Mouse (Mus musculus): Measurements from ENCODE around the gene Mpped1. TPM values are rescaled to one million over a fixed set of nuclear protein-coding genes. Genes with fewer than 3 reads are reported as not detected.

Gene Mpped1
- 6.3 and 8.0 TPM in 2 replicates for polyA plus RNA-seq (2014; fragmentation: Nextera tagmentation; extraction: Ambion mirVana)

DNA sequence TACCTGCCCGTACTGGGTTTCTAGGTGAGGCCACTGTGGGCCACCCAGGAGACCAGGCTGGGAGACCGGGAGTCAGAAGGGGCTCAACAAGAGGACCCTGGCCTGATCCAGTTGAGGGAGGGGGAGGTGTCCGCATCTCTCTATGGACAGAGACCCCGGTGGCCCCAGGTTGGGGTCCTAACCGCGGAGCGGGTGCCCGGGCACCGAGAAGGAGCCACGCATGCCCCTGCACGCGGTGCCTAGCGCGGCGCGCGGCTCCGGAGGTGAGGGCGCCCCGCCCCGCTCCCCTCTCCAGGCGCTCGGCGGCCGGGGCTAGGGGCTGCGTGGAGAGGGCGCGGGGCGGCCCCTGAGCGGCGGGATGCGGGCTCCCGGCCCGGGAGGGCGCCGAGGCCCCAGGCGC lies at the start of gene Mpped1:
TSS of gene Mpped1 (plus strand) at position 81 of the 400 bp plus-strand sequence.
- H3K27ac ChIP-seq (ENCODE audit: low read depth, low read length) = no peak within 1 kb of the TSS
- 3% methylated on average over 28 of the region's 37 CpGs for WGBS
- ATAC-seq (ENCODE audit: low FRiP score) = peak; percentile 45

GRCm38 (mm10) chr15:83740676-83741422 lies 38.4 kb upstream of the Mpped1 start:
- Histone ChIP-seq H3K4me3 (ENCODE audit: low read depth, low read length) (no peak overlapping the region), H3K9me3 (ENCODE audit: control insufficient read depth, low read length) (no peaks in the 10 kb centered on the region), H3K9ac (ENCODE audit: low read length) (no peak overlapping the region), H3K36me3 (ENCODE audit: control insufficient read depth, insufficient read depth, low read length) (no peaks in the 10 kb centered on the region), H3K4me1 (ENCODE audit: control insufficient read depth, insufficient read depth, low read length) (peaks cover 6% of the 10 kb centered on the region), H3K4me2 (no peak overlapping the region), H3K27ac (ENCODE audit: low read depth, low read length) (no peak overlapping the region), H3K27me3 (ENCODE audit: control insufficient read depth, insufficient read depth, low read length) (no peaks in the 10 kb centered on the region; the same call in none of the 2 replicates)
- DNase-seq (ENCODE audit: low spot score, missing footprints) (peak; percentile 92), ATAC-seq (ENCODE audit: low FRiP score) (no peak)
- WGBS = 24% methylated on average over 21 of the region's 21 CpGs

More for the DNA sequence above, at the start of gene Mpped1:
- Histone ChIP-seq H3K4me1 (ENCODE audit: control insufficient read depth, insufficient read depth, low read length) (0 out of 2 replicates have a peak, but pooled peaks cover 3% of the 10 kb centered on the region), H3K9me3 (ENCODE audit: control insufficient read depth, low read length) (no peaks in the 10 kb centered on the region), H3K36me3 (ENCODE audit: control insufficient read depth, insufficient read depth, low read length) (no peaks in the 10 kb centered on the region), H3K9ac (ENCODE audit: low read length) (peak within 1 kb of the TSS; percentile 78), H3K27me3 (ENCODE audit: control insufficient read depth, insufficient read depth, low read length) (peaks cover 18% of the 10 kb centered on the region), H3K4me3 (ENCODE audit: low read depth, low read length) (peak within 1 kb of the TSS; percentile 68), H3K4me2 (peak within 1 kb of the TSS; percentile 68)
- DNase-seq (ENCODE audit: low spot score, missing footprints) = peak; percentile 88

DNA sequence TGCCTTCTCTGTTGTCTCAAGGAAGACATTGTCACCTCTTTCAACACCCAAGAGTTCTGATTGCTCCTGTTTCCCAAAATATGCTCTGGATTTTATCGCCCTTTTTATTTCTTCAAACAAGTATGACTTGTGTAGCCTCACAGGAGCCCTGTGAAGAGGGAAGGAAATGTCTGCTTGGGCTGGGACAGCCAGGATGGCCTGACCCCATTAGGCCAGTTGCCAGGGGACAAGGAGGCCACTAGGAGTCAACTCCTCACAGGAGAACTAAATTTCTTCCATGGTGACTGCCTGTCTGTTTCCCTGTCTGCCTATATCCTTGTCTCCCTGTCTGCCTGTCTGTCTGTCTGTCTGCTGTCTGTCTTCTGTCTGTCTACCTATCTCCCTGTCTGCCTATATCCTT lies 37.2 kb upstream of the Mpped1 start:
- no peaks in the 10 kb centered on the region for H3K36me3 ChIP-seq (ENCODE audit: control insufficient read depth, insufficient read depth, low read length)
- peaks cover 6% of the 10 kb centered on the region for H3K4me1 ChIP-seq (ENCODE audit: control insufficient read depth, insufficient read depth, low read length)
- H3K4me3 ChIP-seq (ENCODE audit: low read depth, low read length) = no peak overlapping the region
- DNase-seq (ENCODE audit: low spot score, missing footprints) (no peak), ATAC-seq (ENCODE audit: low FRiP score) (no peak)
- WGBS = 87% methylated on average over 1 of the region's 1 CpGs
- no peak overlapping the region for H3K4me2 ChIP-seq
- no peak overlapping the region for H3K27ac ChIP-seq (ENCODE audit: low read depth, low read length)
- H3K27me3 ChIP-seq (ENCODE audit: control insufficient read depth, insufficient read depth, low read length) = no peaks in the 10 kb centered on the region; the same call in none of the 2 replicates
- H3K9ac ChIP-seq (ENCODE audit: low read length) = no peak overlapping the region
- H3K9me3 ChIP-seq (ENCODE audit: control insufficient read depth, low read length) = no peaks in the 10 kb centered on the region

- no peak overlapping the region for H3K9ac ChIP-seq (ENCODE audit: low read length)
- H3K27ac ChIP-seq (ENCODE audit: low read depth, low read length) = no peak overlapping the region
- H3K9me3 ChIP-seq (ENCODE audit: control insufficient read depth, low read length) = no peaks in the 10 kb centered on the region
- WGBS = 80% methylated on average over 16 of the region's 16 CpGs
- ATAC-seq (ENCODE audit: low FRiP score) (no peak), DNase-seq (ENCODE audit: low spot score, missing footprints) (no peak)
- peaks cover 5% of the 10 kb centered on the region for H3K4me1 ChIP-seq (ENCODE audit: control insufficient read depth, insufficient read depth, low read length)
- H3K4me2 ChIP-seq = no peak overlapping the region
- no peaks in the 10 kb centered on the region; the same call in none of the 2 replicates for H3K27me3 ChIP-seq (ENCODE audit: control insufficient read depth, insufficient read depth, low read length)
- no peak overlapping the region for H3K4me3 ChIP-seq (ENCODE audit: low read depth, low read length)
- H3K36me3 ChIP-seq (ENCODE audit: control insufficient read depth, insufficient read depth, low read length) = no peaks in the 10 kb centered on the region
Measured at GRCm38 (mm10) chr15:83746311-83746710, 33.0 kb upstream of the Mpped1 start.

GRCm38 (mm10) chr15:83748986-83749385 lies 30.3 kb upstream of the Mpped1 start:
- ATAC-seq (ENCODE audit: low FRiP score) = no peak

DNA sequence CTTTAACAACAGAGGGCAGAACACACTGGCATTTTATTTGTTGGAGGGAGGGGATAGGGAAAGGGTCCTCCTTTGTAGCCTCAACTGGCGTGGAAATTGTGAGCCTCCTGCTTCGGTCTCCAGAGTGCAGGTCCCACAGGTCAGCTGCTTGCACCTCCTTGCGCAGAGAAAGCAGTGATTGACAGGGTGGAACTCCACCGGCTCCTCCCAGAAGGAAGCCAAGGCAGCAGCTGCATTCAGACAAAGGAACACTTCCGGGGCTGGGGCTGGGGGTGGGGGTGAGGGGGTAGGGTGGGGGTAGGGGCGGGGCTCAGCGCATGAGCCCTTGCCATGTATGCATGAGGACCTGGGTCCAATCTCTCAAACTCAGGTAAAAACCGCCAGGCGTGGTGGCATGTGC lies 29.8 kb upstream of the Mpped1 start:
- no peak overlapping the region for H3K4me3 ChIP-seq (ENCODE audit: low read depth, low read length)
- no peak overlapping the region for H3K4me2 ChIP-seq
- WGBS = 58% methylated on average over 9 of the region's 9 CpGs
- DNase-seq (ENCODE audit: low spot score, missing footprints) (no peak), ATAC-seq (ENCODE audit: low FRiP score) (no peak)
- no peak overlapping the region for H3K9ac ChIP-seq (ENCODE audit: low read length)
- H3K4me1 ChIP-seq (ENCODE audit: control insufficient read depth, insufficient read depth, low read length) = no peaks in the 10 kb centered on the region
- H3K36me3 ChIP-seq (ENCODE audit: control insufficient read depth, insufficient read depth, low read length) = no peaks in the 10 kb centered on the region
- H3K9me3 ChIP-seq (ENCODE audit: control insufficient read depth, low read length) = no peaks in the 10 kb centered on the region
- no peaks in the 10 kb centered on the region; the same call in none of the 2 replicates for H3K27me3 ChIP-seq (ENCODE audit: control insufficient read depth, insufficient read depth, low read length)
- no peak overlapping the region for H3K27ac ChIP-seq (ENCODE audit: low read depth, low read length)

More at GRCm38 (mm10) chr15:83748986-83749385, 30.3 kb upstream of the Mpped1 start:
- Histone ChIP-seq H3K4me1 (ENCODE audit: control insufficient read depth, insufficient read depth, low read length) (no peaks in the 10 kb centered on the region), H3K9me3 (ENCODE audit: control insufficient read depth, low read length) (no peaks in the 10 kb centered on the region), H3K9ac (ENCODE audit: low read length) (no peak overlapping the region), H3K4me2 (no peak overlapping the region), H3K27me3 (ENCODE audit: control insufficient read depth, insufficient read depth, low read length) (no peaks in the 10 kb centered on the region; the same call in none of the 2 replicates), H3K27ac (ENCODE audit: low read depth, low read length) (no peak overlapping the region), H3K36me3 (ENCODE audit: control insufficient read depth, insufficient read depth, low read length) (no peaks in the 10 kb centered on the region), H3K4me3 (ENCODE audit: low read depth, low read length) (no peak overlapping the region)
- 84% methylated on average over 6 of the region's 6 CpGs for WGBS
- no peak for DNase-seq (ENCODE audit: low spot score, missing footprints)

- Histone ChIP-seq H3K27ac (ENCODE audit: low read depth, low read length) (no peak overlapping the region), H3K9me3 (ENCODE audit: control insufficient read depth, low read length) (no peaks in the 10 kb centered on the region), H3K4me3 (ENCODE audit: low read depth, low read length) (no peak overlapping the region), H3K9ac (ENCODE audit: low read length) (no peak overlapping the region), H3K4me1 (ENCODE audit: control insufficient read depth, insufficient read depth, low read length) (no peaks in the 10 kb centered on the region), H3K27me3 (ENCODE audit: control insufficient read depth, insufficient read depth, low read length) (no peaks in the 10 kb centered on the region; the same call in 1 of the 2 replicates), H3K36me3 (ENCODE audit: control insufficient read depth, insufficient read depth, low read length) (no peaks in the 10 kb centered on the region), H3K4me2 (no peak overlapping the region)
- DNase-seq (ENCODE audit: low spot score, missing footprints) = peak; percentile 94
- WGBS = 31% methylated on average over 9 of the region's 9 CpGs
- no peak for ATAC-seq (ENCODE audit: low FRiP score)
Measured at GRCm38 (mm10) chr15:83756742-83757141, 22.5 kb upstream of the Mpped1 start.

DNA sequence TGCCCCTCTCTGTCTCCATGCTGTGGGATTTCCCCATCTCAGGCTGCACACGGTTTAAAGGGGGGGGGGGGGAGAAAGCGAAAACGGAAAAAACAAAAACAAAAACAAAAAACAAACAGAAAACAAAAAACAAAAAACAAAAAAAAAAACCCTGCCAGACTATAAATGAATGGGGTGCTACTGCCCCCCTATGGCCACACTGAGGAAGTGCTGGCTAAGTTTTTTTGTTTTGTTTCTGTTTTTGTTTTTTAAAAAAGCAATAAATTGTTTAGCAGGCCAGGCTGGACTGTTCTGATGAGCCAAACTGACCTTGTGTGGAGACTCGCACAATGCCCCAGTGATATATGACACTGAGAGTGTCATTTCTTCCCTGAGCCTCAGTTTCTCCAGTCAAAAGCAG lies 20.3 kb upstream of the Mpped1 start:
- H3K4me2 ChIP-seq = no peak overlapping the region
- DNase-seq (ENCODE audit: low spot score, missing footprints) (peak; percentile 90), ATAC-seq (ENCODE audit: low FRiP score) (no peak)
- no peaks in the 10 kb centered on the region; the same call in 1 of the 2 replicates for H3K27me3 ChIP-seq (ENCODE audit: control insufficient read depth, insufficient read depth, low read length)
- H3K9ac ChIP-seq (ENCODE audit: low read length) = no peak overlapping the region
- no peaks in the 10 kb centered on the region for H3K9me3 ChIP-seq (ENCODE audit: control insufficient read depth, low read length)
- no peaks in the 10 kb centered on the region for H3K36me3 ChIP-seq (ENCODE audit: control insufficient read depth, insufficient read depth, low read length)
- H3K27ac ChIP-seq (ENCODE audit: low read depth, low read length) = no peak overlapping the region
- H3K4me1 ChIP-seq (ENCODE audit: control insufficient read depth, insufficient read depth, low read length) = no peaks in the 10 kb centered on the region
- H3K4me3 ChIP-seq (ENCODE audit: low read depth, low read length) = no peak overlapping the region
- 9% methylated on average over 4 of the region's 4 CpGs for WGBS

DNA sequence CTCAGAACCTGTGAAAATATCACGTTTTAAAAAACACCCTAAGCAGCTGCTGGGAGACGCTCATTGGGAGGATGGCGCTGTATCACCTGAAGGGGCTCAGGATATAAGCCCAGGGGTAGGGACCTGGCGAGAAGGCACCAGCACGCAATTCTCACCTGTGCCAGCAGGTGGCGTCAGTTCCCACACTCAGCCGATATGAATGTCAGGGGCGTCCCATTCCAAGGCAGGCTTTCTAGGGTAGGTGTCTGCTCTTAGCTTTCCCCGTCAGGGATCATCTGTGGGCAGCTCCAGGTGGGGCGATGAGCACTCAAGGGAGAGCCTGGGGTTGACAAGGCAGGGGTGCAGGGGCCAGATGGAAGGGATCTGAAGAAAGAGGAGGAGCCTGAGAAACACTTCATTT lies 18.6 kb upstream of the Mpped1 start:
- ATAC-seq (ENCODE audit: low FRiP score) = peak; percentile 4; the same call in 1 of the 2 replicates
- Histone ChIP-seq H3K4me1 (ENCODE audit: control insufficient read depth, insufficient read depth, low read length) (peaks cover 4% of the 10 kb centered on the region), H3K4me2 (no peak overlapping the region), H3K27me3 (ENCODE audit: control insufficient read depth, insufficient read depth, low read length) (no peaks in the 10 kb centered on the region; the same call in 1 of the 2 replicates), H3K27ac (ENCODE audit: low read depth, low read length) (no peak overlapping the region), H3K9ac (ENCODE audit: low read length) (no peak overlapping the region), H3K9me3 (ENCODE audit: control insufficient read depth, low read length) (no peaks in the 10 kb centered on the region), H3K36me3 (ENCODE audit: control insufficient read depth, insufficient read depth, low read length) (no peaks in the 10 kb centered on the region), H3K4me3 (ENCODE audit: low read depth, low read length) (no peak overlapping the region)
- 8% methylated on average over 10 of the region's 10 CpGs for whole genome bisulfite sequencing
- DNase-seq (ENCODE audit: low spot score, missing footprints) = peak; percentile 97
